Mouse (Mus musculus) bone marrow, adult 2 months (tissue): Measurements from ENCODE around the gene Mamld1.

ENCODE experiments used
- CTCF ChIP-seq: fragments of 200-500 bp; IDR thresholded peaks from 2 replicates; pipeline ENCODE4 v1.5.1; 2011; ENCODE audit warnings: low read length, control low read depth; ENCODE audit not compliant: control insufficient read depth, insufficient read depth
- POLR2A ChIP-seq: fragments of 200-500 bp; IDR thresholded peaks from 2 replicates; pipeline ENCODE4 v1.6.1; 2011; ENCODE audit warnings: low read depth, mild to moderate bottlenecking, control low read depth, low read length, borderline replicate concordance; ENCODE audit not compliant: control insufficient read depth

DNA sequence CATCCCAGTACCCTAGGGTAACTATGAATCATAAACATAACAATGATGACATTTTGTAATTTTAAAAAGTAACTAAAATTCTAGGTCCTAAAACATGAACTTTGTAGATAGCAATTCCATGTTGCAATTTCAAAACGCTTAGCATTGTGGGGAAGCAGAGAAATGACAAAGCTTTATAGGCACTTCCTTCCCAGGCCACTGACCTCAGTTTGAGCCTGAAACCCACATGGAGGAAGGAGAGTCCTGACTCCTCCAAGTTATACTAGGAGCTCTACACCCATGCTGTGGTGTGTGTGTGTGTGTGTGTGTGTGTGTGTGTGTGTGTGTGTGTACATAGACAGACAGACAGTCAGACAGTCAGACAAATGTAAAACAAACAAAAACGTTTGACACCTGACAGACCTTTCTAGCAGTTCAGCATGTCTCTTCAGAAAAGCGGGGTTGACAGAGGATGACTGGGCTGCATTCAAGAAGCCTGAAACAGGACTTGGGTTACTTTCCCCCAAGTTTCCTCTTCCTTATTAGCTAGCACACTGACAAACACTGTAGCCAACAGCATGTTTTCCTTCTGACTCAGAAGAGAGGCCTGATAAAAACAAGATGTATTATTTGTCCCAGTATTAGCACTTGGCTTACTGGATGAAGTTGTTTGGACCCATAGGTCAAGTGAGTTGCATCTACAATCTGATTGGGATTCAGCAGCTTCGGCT, 37.5 kb downstream of the Mamld1 start:
- TF ChIP-seq CTCF (no peak), POLR2A (no peak)
